Mouse (Mus musculus): ENCODE measurements around the gene Rce1. TPM values are rescaled to one million over a fixed set of nuclear protein-coding genes. Genes with fewer than 3 reads are reported as not detected.

Rce1 gene
- polyA plus RNA-seq (2015; fragmentation: Nextera tagmentation; extraction: Ambion mirVana): 53.8 and 59.0 TPM in 2 replicates

DNA sequence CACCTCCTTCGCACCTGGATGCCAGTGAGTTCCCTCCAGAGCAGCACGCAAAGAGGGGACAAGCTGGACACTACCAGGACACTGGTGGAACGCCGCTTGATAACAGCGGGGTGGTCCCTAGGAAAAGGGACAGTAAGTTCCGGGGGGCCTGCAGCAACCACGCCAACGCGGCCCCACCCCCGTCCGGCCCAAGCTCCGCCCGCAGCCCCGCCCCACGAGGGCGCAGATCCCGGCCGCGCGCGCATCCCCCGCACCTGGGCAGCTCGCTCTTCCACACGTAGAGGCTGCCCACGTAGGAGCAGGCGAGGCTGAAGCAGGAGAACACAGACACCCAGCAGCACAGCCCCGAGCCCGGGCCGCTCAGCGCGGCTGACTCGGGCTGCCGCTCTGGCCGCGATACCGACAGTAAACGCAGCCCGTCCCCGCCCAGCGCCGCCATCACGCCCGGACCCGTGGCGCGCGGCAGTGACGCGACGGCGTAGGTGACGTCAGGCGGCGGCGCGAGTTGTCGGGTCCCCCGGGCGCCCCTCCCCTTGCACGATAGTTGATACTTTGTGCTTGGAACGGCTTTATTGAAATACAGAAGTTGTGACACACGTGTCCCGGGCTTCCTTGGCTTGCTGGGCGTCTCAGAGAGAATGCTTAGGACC, at the start of gene Rce1:
TSS of gene Rce1 (minus strand) at position 463 of the 650 bp plus-strand sequence.
- H3K4me2 ChIP-seq (ENCODE audit: low read length): peak within 1 kb of the TSS; percentile 72
- H3K27me3 ChIP-seq (replicated peaks; ENCODE audit: control insufficient read depth, insufficient read depth, low read length): no peaks in the 10 kb centered on the region
- under 1% methylated on average over 61 of the region's 64 CpGs for WGBS
- H3K36me3 ChIP-seq (ENCODE audit: control insufficient read depth, insufficient read depth): peaks cover 3% of the 10 kb centered on the region; the same call in 1 of the 2 replicates
- no peaks in the 10 kb centered on the region for H3K9me3 ChIP-seq (ENCODE audit: control insufficient read depth, low read length)
- ATAC-seq: peak; percentile 92
- H3K4me1 ChIP-seq (replicated peaks; ENCODE audit: control insufficient read depth, insufficient read depth, low read length): peaks cover 29% of the 10 kb centered on the region
- peak within 1 kb of the TSS; percentile 77 for H3K27ac ChIP-seq (ENCODE audit: low read length)
- peak within 1 kb of the TSS; percentile 78 for H3K9ac ChIP-seq (replicated peaks; ENCODE audit: low read depth, low read length)
- H3K4me3 ChIP-seq (replicated peaks; ENCODE audit: low read length): peak within 1 kb of the TSS; percentile 87

DNA sequence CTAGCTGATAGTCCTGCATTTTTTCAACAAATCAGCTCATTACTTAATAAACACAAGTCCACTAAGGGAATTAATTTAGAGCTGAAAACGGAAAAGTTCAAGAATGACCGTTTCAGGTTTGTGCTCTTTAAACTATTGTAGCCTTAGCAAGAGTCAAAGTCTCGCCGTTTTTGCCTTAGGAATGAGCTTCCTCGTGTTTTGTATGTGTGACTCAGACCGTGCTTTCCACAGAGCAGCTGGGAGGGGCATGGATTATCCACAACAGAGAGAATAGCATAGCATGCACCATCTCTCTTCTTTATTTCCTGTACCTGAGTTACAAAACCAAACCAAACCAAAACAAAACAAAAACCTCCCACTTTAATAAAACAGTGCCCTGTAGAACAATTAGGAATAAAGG, 47.0 kb upstream of the Rce1 start:
- no peak overlapping the region for H3K4me3 ChIP-seq (replicated peaks; ENCODE audit: low read length)
- no peaks in the 10 kb centered on the region for H3K27me3 ChIP-seq (replicated peaks; ENCODE audit: control insufficient read depth, insufficient read depth, low read length)
- H3K27ac ChIP-seq (ENCODE audit: low read length): no peak overlapping the region
- 42% methylated on average over 6 of the region's 6 CpGs for WGBS
- H3K9ac ChIP-seq (replicated peaks; ENCODE audit: low read depth, low read length): no peak overlapping the region
- H3K9me3 ChIP-seq (ENCODE audit: control insufficient read depth, low read length): no peaks in the 10 kb centered on the region
- no peaks in the 10 kb centered on the region for H3K4me1 ChIP-seq (replicated peaks; ENCODE audit: control insufficient read depth, insufficient read depth, low read length)
- ATAC-seq: no peak
- H3K36me3 ChIP-seq (ENCODE audit: control insufficient read depth, insufficient read depth): no peaks in the 10 kb centered on the region
- no peak overlapping the region for H3K4me2 ChIP-seq (ENCODE audit: low read length)

DNA sequence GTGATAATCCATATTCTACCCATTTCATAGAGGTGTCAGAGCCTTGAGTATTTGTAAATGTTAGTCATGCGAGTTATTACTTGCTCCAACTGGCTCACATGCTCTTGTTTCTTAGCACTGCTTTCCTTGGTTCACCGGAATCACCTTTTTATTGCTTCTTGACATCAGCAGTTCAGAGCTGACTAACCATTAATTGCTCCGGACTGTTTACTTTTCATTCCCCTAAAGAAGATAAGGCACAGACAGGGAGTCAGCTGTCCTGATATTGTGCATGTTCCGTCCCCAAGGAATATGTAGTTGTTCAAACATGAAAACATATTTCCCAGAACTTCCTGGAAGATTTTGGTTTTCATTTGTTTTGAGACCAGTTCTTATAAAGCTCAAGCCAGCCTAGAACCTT, 45.3 kb upstream of the Rce1 start:
- Histone ChIP-seq H3K4me2 (ENCODE audit: low read length) (no peak overlapping the region), H3K27me3 (replicated peaks; ENCODE audit: control insufficient read depth, insufficient read depth, low read length) (no peaks in the 10 kb centered on the region), H3K9me3 (ENCODE audit: control insufficient read depth, low read length) (no peaks in the 10 kb centered on the region), H3K27ac (ENCODE audit: low read length) (no peak overlapping the region), H3K4me1 (replicated peaks; ENCODE audit: control insufficient read depth, insufficient read depth, low read length) (no peaks in the 10 kb centered on the region), H3K9ac (replicated peaks; ENCODE audit: low read depth, low read length) (no peak overlapping the region), H3K4me3 (replicated peaks; ENCODE audit: low read length) (no peak overlapping the region), H3K36me3 (ENCODE audit: control insufficient read depth, insufficient read depth) (no peaks in the 10 kb centered on the region)
- whole genome bisulfite sequencing: 90% methylated on average over 4 of the region's 4 CpGs
- ATAC-seq: no peak

DNA sequence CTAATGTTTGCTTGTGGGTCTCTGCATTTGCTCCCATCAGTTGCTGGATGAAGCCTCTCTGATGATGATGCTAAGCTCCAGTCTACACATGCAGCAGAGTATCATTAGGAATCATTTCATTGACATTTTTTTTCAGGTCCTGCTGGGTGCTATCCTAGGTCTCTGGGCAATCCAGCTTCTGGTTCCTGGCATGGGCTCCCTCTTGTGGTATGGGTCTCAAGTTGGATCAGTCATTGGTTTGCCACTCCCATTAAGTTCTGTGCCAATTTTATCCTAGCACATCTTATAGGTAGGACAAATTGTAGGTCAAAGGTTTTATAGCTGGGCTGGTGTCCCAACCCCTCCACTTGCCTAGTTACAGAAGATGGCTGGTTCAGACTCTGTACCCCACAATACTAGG, 41.4 kb upstream of the Rce1 start:
- no peak overlapping the region for H3K27ac ChIP-seq (ENCODE audit: low read length)
- no peak overlapping the region for H3K9ac ChIP-seq (replicated peaks; ENCODE audit: low read depth, low read length)
- no peak overlapping the region for H3K4me2 ChIP-seq (ENCODE audit: low read length)
- no peak overlapping the region for H3K4me3 ChIP-seq (replicated peaks; ENCODE audit: low read length)
- no peaks in the 10 kb centered on the region for H3K27me3 ChIP-seq (replicated peaks; ENCODE audit: control insufficient read depth, insufficient read depth, low read length)
- no peaks in the 10 kb centered on the region for H3K4me1 ChIP-seq (replicated peaks; ENCODE audit: control insufficient read depth, insufficient read depth, low read length)
- no peak for ATAC-seq
- no peaks in the 10 kb centered on the region for H3K9me3 ChIP-seq (ENCODE audit: control insufficient read depth, low read length)
- no peaks in the 10 kb centered on the region for H3K36me3 ChIP-seq (ENCODE audit: control insufficient read depth, insufficient read depth)

DNA sequence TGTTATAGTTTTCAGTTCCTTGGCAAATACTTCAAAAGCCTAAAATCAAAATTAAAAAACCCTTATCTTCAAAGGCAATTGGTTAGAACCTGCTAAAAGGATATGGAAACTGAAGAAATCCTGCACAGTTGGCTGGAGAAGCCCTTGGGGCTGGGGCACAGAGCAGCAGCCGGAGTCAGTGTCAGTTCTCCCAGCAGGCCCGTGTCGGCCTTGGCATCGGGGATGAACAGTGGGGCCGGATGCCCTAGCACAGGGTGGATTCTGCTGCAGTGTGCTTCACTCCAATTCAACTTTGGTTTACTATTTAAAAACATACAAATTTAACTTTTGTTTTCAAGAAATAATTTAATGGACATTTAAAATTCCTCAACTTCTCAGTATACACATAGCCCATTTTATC, 32.7 kb upstream of the Rce1 start:
- Histone ChIP-seq H3K9ac (replicated peaks; ENCODE audit: low read depth, low read length) (no peak overlapping the region), H3K27ac (ENCODE audit: low read length) (no peak overlapping the region), H3K36me3 (ENCODE audit: control insufficient read depth, insufficient read depth) (no peaks in the 10 kb centered on the region), H3K4me3 (replicated peaks; ENCODE audit: low read length) (no peak overlapping the region), H3K4me1 (replicated peaks; ENCODE audit: control insufficient read depth, insufficient read depth, low read length) (no peaks in the 10 kb centered on the region), H3K9me3 (ENCODE audit: control insufficient read depth, low read length) (no peaks in the 10 kb centered on the region), H3K4me2 (ENCODE audit: low read length) (no peak overlapping the region), H3K27me3 (replicated peaks; ENCODE audit: control insufficient read depth, insufficient read depth, low read length) (no peaks in the 10 kb centered on the region)
- 89% methylated on average over 5 of the region's 5 CpGs for WGBS
- no peak for ATAC-seq

DNA sequence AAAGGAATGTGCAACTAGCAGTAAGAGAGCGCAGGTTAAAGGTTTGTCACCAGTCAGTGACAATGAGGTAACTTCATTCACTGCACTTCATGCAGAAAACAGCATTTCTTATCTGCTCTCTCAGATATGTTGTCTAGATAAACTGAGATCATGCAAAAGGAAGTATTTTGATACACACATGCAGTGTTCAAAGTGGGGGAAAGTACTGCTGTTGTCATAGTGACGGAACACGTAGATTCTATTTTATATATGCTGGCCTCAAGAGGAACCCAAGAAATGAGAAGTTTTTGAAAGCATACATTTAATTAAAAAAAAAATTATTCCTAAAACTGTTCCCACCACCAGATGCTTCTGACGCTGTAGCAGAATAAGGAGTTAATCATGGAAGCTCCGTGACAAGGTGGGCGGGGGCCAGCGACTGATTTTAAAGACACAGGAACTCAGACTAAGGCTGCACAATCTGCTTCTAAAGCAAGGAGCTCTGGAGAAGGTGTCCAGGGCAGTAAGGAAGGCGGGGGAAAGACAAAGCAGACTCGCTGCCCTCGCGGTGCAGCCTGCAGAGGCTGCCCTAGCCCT, 21.6 kb upstream of the Rce1 start:
- no peaks in the 10 kb centered on the region for H3K9me3 ChIP-seq (ENCODE audit: control insufficient read depth, low read length)
- no peak overlapping the region for H3K27ac ChIP-seq (ENCODE audit: low read length)
- H3K4me3 ChIP-seq (replicated peaks; ENCODE audit: low read length): no peak overlapping the region
- 63% methylated on average over 11 of the region's 11 CpGs for WGBS
- H3K4me1 ChIP-seq (replicated peaks; ENCODE audit: control insufficient read depth, insufficient read depth, low read length): no peaks in the 10 kb centered on the region
- H3K36me3 ChIP-seq (ENCODE audit: control insufficient read depth, insufficient read depth): no peaks in the 10 kb centered on the region
- H3K4me2 ChIP-seq (ENCODE audit: low read length): no peak overlapping the region
- no peaks in the 10 kb centered on the region for H3K27me3 ChIP-seq (replicated peaks; ENCODE audit: control insufficient read depth, insufficient read depth, low read length)
- no peak for ATAC-seq
- no peak overlapping the region for H3K9ac ChIP-seq (replicated peaks; ENCODE audit: low read depth, low read length)

DNA sequence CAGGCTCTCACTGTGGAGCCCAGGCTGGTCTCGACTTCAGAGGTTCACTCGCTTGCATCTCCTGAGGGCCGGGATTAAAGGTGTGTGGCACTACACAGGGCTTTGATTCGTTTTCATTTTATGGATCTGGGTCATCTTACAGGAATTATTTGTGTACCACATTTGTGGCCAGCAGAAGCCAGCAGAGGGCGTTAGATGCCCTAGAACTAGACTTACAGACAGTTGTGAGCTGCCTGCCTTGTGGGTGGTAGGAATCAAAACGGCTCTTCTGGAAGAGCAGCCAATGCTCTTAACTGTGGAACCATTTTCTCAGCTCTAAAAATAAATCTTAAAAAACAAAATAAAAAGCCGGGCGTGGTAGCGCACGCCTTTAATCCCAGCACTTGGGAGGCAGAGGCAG, 18.8 kb upstream of the Rce1 start:
- Histone ChIP-seq H3K27me3 (replicated peaks; ENCODE audit: control insufficient read depth, insufficient read depth, low read length) (no peaks in the 10 kb centered on the region), H3K4me1 (replicated peaks; ENCODE audit: control insufficient read depth, insufficient read depth, low read length) (no peaks in the 10 kb centered on the region), H3K4me2 (ENCODE audit: low read length) (no peak overlapping the region), H3K27ac (ENCODE audit: low read length) (no peak overlapping the region), H3K4me3 (replicated peaks; ENCODE audit: low read length) (no peak overlapping the region), H3K36me3 (ENCODE audit: control insufficient read depth, insufficient read depth) (no peaks in the 10 kb centered on the region), H3K9ac (replicated peaks; ENCODE audit: low read depth, low read length) (no peak overlapping the region), H3K9me3 (ENCODE audit: control insufficient read depth, low read length) (no peaks in the 10 kb centered on the region)
- no peak for ATAC-seq
- 43% methylated on average over 10 of the region's 10 CpGs for WGBS

DNA sequence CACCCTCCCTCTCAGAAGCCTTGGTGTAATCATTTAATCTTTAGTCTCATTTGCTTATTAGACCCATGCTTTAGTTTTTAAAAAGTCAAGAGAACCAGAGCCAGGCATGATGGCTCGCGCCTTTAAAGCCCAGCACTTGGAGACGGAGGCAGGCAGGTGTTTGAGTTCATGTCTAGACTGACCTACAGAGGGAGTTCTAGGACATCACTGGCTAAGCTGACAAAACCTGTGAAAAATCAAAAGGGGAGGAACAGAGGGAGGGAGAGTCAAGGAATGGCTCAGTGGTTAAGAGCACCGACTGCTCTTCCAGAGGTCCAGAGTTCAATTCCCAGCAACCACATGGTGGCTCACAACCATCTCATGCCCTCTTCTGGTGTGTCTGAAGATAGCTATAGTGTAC, 10.5 kb upstream of the Rce1 start:
- WGBS: 68% methylated on average over 4 of the region's 4 CpGs
- no peak overlapping the region for H3K27ac ChIP-seq (ENCODE audit: low read length)

DNA sequence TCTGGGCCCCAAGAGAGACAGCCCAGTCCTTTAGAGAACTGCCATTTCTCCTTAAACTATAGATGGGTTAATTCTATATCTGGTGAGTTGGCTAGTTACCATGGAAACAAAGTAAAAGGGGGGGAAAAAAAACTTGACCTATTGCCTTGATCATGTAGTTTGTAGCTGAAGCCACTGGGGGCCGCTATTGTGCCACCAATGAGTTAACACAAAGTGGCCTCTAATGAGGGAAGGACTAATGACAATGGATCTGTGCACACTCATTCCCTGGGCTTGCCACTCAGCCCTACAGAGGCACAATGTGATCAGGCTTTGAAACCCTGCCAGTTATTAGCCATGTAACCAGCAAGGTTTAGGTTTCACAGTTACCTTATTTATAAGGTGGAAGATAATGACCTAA, 3.4 kb upstream of the Rce1 start:
- peak overlapping the region; percentile 37; the same call in 1 of the 2 replicates for H3K9ac ChIP-seq (replicated peaks; ENCODE audit: low read depth, low read length)
- H3K27ac ChIP-seq (ENCODE audit: low read length): peak overlapping the region; percentile 62
- no peak overlapping the region for H3K4me2 ChIP-seq (ENCODE audit: low read length)
- H3K36me3 ChIP-seq (ENCODE audit: control insufficient read depth, insufficient read depth): no peaks in the 10 kb centered on the region
- no peak overlapping the region for H3K4me3 ChIP-seq (replicated peaks; ENCODE audit: low read length)
- H3K27me3 ChIP-seq (replicated peaks; ENCODE audit: control insufficient read depth, insufficient read depth, low read length): no peaks in the 10 kb centered on the region
- 0% methylated on average over 1 of the region's 1 CpGs for WGBS
- H3K4me1 ChIP-seq (replicated peaks; ENCODE audit: control insufficient read depth, insufficient read depth, low read length): peaks cover 29% of the 10 kb centered on the region
- no peaks in the 10 kb centered on the region for H3K9me3 ChIP-seq (ENCODE audit: control insufficient read depth, low read length)
- peak; percentile 51; the same call in 1 of the 2 replicates for ATAC-seq

More for the DNA sequence above, 10.5 kb upstream of the Rce1 start:
- ATAC-seq: no peak
- Histone ChIP-seq H3K4me1 (replicated peaks; ENCODE audit: control insufficient read depth, insufficient read depth, low read length) (no peaks in the 10 kb centered on the region), H3K9me3 (ENCODE audit: control insufficient read depth, low read length) (no peaks in the 10 kb centered on the region), H3K9ac (replicated peaks; ENCODE audit: low read depth, low read length) (no peak overlapping the region), H3K4me3 (replicated peaks; ENCODE audit: low read length) (no peak overlapping the region), H3K27me3 (replicated peaks; ENCODE audit: control insufficient read depth, insufficient read depth, low read length) (no peaks in the 10 kb centered on the region), H3K4me2 (ENCODE audit: low read length) (no peak overlapping the region), H3K36me3 (ENCODE audit: control insufficient read depth, insufficient read depth) (no peaks in the 10 kb centered on the region)

All from forebrain, embryonic 16.5 days (tissue).